Mouse (Mus musculus) thymus, adult 2 months (tissue): Measurements from ENCODE around the gene Gsta1. TPM values are rescaled to one million over a fixed set of nuclear protein-coding genes. Genes with fewer than 3 reads are reported as not detected.

Source experiments
- DNase-seq: peaks from one replicate; pipeline ENCODE4 v3.0.0; 2021
- H3K27ac ChIP-seq: fragments of 200-500 bp; 2 replicates; pipeline ENCODE4 v1.5.1; 2012; ENCODE audit warnings: low read length, control low read depth; ENCODE audit not compliant: control insufficient read depth, insufficient read depth
- H3K27me3 ChIP-seq: fragments of 200-500 bp; 2 replicates; pipeline ENCODE4 v1.6.1; 2012; ENCODE audit warnings: mild to moderate bottlenecking, low read length, moderate library complexity, mixed read lengths; ENCODE audit not compliant: control insufficient read depth, insufficient read depth
- H3K36me3 ChIP-seq: fragments of 200-500 bp; 2 replicates; pipeline ENCODE4 v1.6.1; 2012; ENCODE audit warnings: mild to moderate bottlenecking, low read length, moderate library complexity; ENCODE audit not compliant: control insufficient read depth, insufficient read depth
- H3K4me1 ChIP-seq: fragments of 200-500 bp; replicated peaks from 2 replicates; pipeline ENCODE4 v1.6.1; 2012; ENCODE audit warnings: low read length; ENCODE audit not compliant: control insufficient read depth, insufficient read depth
- H3K4me3 ChIP-seq: fragments of 200-500 bp; 2 replicates; pipeline ENCODE4 v1.5.1; 2012; ENCODE audit warnings: mild to moderate bottlenecking, low read length, control low read depth, moderate library complexity; ENCODE audit not compliant: control insufficient read depth, insufficient read depth
- CTCF ChIP-seq: fragments of 200-500 bp; IDR thresholded peaks from 2 replicates; pipeline ENCODE4 v1.5.1; 2012; ENCODE audit warnings: mild to moderate bottlenecking, control low read depth, low read length, moderate library complexity, borderline replicate concordance; ENCODE audit not compliant: control insufficient read depth, poor library complexity, insufficient read depth; ENCODE audit errors: extremely low read depth
- POLR2A ChIP-seq: fragments of 200-500 bp; IDR thresholded peaks from 2 replicates; pipeline ENCODE4 v1.6.1; 2012; ENCODE audit warnings: mild to moderate bottlenecking, low read length, control low read depth, moderate library complexity; ENCODE audit not compliant: control insufficient read depth, poor library complexity, insufficient read depth; ENCODE audit errors: extremely low read depth
- WGBS: fragments of 180-500 bp; shearing (Covaris S2); methylation state at CpG from one replicate; pipeline ENCODE4 v1.1.7; 2018; 5-methylcytosine and 5-hydroxymethylcytosine counted together
- polyA plus RNA-seq: library from polyadenylated mRNA; depleted of rRNA; stranded (reverse); fragments of >200 nt; gene quantifications from 2 replicates; pipeline ENCODE4 v1.2.3, GENCODE M21; 2012

Gsta1 gene
- polyA plus RNA-seq, 1 experiment, result 0.82 TPM

DNA sequence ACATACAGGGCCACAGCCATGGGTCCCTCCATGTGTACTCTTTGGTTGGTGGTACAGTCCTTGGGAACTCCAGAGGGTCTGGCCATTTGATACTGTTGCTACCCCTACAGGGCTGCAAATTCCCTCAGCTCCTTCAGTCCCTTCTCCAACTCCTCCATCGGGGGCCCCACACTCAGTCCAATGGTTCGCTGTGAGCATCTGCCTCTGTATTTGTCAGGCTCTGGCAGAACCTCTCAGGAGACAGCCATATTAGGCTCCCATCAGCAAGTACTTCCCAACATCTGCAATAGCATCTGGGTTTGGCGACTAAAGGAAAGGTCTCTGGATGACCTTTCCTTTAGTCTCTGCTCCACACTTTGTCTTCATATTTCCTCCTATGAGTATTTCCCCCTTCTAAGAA lies 18.9 kb upstream of the Gsta1 start:
- H3K4me3 ChIP-seq, result no peak overlapping the region
- WGBS, result 100% methylated on average over 3 of the region's 3 CpGs
- H3K4me1 ChIP-seq, result no peaks in the 10 kb centered on the region
- H3K36me3 ChIP-seq, result no peaks in the 10 kb centered on the region
- no peak for TF ChIP-seq POLR2A
- TF ChIP-seq CTCF, result no peak
- H3K27ac ChIP-seq, result no peak overlapping the region
- no peaks in the 10 kb centered on the region for H3K27me3 ChIP-seq
- DNase-seq, result no peak

DNA sequence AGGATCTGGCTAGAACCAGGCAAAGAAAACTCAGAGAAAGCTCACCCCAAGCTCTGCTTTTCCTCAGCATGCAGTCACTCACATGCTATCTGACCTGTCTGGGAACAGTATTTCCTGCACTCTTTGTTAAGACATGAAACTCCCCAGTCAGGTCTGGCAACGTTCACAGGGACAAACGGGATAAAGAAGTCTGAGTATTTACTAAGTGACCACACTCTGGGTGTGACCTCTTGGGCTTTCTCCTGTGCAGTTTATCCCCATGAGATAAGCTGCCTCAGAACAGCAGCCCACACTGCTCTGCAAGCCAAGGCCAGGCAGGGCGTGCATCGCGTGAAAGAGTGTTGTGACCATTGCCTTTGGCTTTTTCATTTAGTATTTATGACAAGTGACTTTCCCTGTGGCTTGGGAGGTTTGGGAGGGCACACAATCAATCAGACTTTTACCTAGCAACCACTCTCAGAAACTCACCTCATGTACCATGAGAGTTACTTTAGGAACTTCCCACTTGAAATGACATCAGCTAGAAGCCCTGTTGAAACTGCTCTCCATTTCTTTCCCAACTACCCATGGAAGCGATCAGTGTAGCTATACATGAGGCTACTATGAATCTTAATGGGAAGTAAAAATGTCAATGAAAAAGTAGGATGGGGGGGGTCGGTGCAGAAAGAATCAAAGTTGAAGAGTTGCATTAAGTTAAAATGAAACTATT lies 18.0 kb upstream of the Gsta1 start:
- no peak for TF ChIP-seq CTCF
- TF ChIP-seq POLR2A, result no peak
- H3K27ac ChIP-seq, result no peak overlapping the region
- 76% methylated on average over 7 of the region's 7 CpGs for WGBS
- no peaks in the 10 kb centered on the region for H3K27me3 ChIP-seq
- H3K36me3 ChIP-seq, result no peaks in the 10 kb centered on the region
- H3K4me3 ChIP-seq, result no peak overlapping the region
- no peak for DNase-seq
- H3K4me1 ChIP-seq, result no peaks in the 10 kb centered on the region

DNA sequence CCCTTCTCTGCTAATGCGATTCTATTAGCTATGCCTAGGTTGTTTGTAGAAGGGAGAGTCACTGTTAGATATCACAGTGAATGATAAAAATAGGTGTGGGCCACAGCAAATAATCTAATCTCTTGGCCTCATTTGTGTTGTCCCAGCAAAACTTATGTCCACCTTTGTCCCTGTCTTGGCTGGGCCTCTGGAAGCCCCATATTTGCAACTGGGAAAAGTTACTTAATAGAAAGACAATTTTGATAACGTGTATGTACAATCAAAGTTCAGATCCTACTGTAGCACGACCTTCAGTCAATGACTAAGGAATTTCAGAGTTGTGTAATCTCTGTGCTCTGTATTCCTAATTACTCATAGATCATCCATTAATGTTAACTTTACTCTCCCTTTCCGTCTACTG lies 13.4 kb upstream of the Gsta1 start:
- Histone ChIP-seq H3K27me3 (no peaks in the 10 kb centered on the region), H3K36me3 (no peaks in the 10 kb centered on the region), H3K27ac (no peak overlapping the region), H3K4me1 (no peaks in the 10 kb centered on the region), H3K4me3 (no peak overlapping the region)
- DNase-seq, result no peak
- 84% methylated on average over 4 of the region's 4 CpGs for WGBS
- TF ChIP-seq POLR2A (no peak), CTCF (no peak)

DNA sequence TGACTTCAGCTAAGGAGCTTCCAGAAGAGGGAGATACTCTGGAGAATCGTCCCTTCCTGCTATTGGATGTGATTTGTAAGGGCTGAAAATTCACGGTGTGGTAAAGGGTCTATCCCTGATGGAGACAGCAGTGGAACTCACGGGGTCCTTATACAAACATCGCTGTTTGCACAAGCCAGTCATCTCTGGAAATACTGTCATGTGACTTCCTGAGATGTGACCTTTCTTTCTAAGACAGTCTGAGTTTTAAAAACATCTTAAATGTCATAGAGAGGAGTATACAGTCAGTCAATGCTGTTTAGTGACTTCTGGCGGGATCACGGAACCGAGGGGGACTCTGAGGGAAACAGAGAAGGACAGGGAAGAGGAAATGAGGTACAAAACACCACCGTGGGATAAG lies 7.8 kb upstream of the Gsta1 start:
- Histone ChIP-seq H3K4me1 (no peaks in the 10 kb centered on the region), H3K4me3 (no peak overlapping the region), H3K27me3 (no peaks in the 10 kb centered on the region), H3K36me3 (no peaks in the 10 kb centered on the region), H3K27ac (no peak overlapping the region)
- DNase-seq, result no peak
- TF ChIP-seq CTCF, result no peak
- no peak for TF ChIP-seq POLR2A
- WGBS, result 62% methylated on average over 8 of the region's 8 CpGs

DNA sequence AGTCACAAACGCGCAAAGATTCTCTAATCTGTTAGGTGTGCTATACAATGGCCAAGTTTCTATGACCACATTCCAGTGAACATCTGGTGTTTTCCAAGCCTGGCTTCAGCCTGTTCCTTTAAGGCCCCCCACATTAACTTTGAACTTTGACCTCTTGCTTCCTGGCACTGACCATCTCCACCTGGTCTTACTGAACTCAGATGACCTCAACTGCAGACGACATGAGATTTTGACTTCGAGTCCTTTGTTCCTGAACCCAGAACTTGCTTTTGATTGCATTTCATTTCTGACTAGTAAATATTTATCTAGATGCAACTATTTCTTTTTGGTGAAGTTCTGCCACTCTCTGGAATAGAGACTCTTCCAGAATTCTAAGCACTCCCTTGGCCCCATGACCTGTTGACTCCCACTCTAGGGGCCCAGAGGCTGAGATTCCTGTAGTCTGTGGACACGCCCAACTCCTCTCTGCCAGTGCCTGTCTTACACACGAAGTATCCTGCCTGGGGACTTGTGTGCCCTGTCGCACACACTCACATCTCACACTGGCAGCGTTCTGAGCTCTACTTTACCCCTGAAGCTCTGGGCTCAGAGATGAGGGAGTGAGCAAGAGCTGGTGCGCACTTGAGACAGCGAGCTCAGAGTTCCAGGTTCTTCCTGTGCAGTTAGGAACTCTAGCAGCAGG lies 7.1 kb upstream of the Gsta1 start:
- Histone ChIP-seq H3K27me3 (no peaks in the 10 kb centered on the region), H3K36me3 (no peaks in the 10 kb centered on the region), H3K4me1 (no peaks in the 10 kb centered on the region), H3K4me3 (no peak overlapping the region), H3K27ac (no peak overlapping the region)
- WGBS, result 90% methylated on average over 10 of the region's 10 CpGs
- DNase-seq, result no peak
- no peak for TF ChIP-seq POLR2A
- TF ChIP-seq CTCF, result no peak

DNA sequence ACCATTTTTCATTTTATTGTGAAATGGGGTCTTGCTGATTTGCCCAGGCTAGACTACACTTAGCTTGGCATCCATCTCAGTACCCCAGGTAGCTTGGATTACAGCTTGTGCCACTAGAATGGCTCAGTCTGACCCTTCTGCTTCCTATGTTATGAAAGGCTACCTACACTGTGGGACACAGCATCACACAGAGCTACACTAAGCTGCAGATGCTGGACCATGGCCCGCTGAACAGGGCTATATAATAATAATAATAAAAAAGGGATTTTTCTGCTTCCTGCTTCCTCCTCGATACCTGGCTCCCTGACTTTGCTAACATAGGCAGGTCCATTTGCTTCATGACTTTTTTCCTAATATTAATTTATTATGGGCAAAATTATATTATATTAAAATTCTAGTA lies 6.0 kb upstream of the Gsta1 start:
- no peaks in the 10 kb centered on the region for H3K36me3 ChIP-seq
- H3K27me3 ChIP-seq, result no peaks in the 10 kb centered on the region
- H3K4me3 ChIP-seq, result no peak overlapping the region
- H3K4me1 ChIP-seq, result no peaks in the 10 kb centered on the region
- no peak for DNase-seq
- 97% methylated on average over 2 of the region's 2 CpGs for WGBS
- no peak for TF ChIP-seq POLR2A
- TF ChIP-seq CTCF, result no peak
- no peak overlapping the region for H3K27ac ChIP-seq

DNA sequence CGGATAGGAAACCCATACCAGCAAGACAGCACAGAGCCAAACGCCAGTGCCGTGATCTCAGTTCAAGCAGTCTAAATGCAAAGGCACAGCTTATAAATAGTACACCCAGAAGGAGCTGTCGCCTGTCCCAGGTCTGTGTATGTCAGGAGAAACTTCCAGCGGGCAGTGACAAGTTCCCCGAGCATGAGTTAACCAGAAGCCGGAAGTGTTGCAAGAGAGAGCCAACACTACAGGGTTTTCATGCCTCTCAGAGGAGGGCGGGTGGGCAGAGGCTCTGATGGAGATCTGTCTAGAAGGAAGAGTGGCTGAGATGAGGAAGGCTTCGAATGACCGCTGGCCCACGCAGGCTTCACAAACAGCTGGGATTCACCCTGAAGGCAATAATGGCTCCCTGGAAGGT lies 5.2 kb upstream of the Gsta1 start:
- Histone ChIP-seq H3K27me3 (no peaks in the 10 kb centered on the region), H3K4me1 (no peaks in the 10 kb centered on the region), H3K36me3 (no peaks in the 10 kb centered on the region), H3K27ac (no peak overlapping the region), H3K4me3 (no peak overlapping the region)
- no peak for TF ChIP-seq POLR2A
- TF ChIP-seq CTCF, result no peak
- DNase-seq, result no peak
- 67% methylated on average over 11 of the region's 11 CpGs for WGBS
